Mouse (Mus musculus) MEL (cell line): ENCODE results near the gene Nme3. TPM values are rescaled to one million over a fixed set of nuclear protein-coding genes. Genes with fewer than 3 reads are reported as not detected.

Experiments used
- DNase-seq: peaks from one replicate; pipeline ENCODE4 v3.0.0; 2011; ENCODE audit warnings: low read depth, low spot score
- H3K27ac ChIP-seq: 2 replicates; pipeline ENCODE4 v1.5.1; 2012; ENCODE audit warnings: low read depth, mild to moderate bottlenecking, control low read depth, low read length, moderate library complexity; ENCODE audit not compliant: control insufficient read depth
- H3K27me3 ChIP-seq, 2 experiments: fragments of 150-350 bp in 1 of 2; sonication (generic) in 1 of 2; 2 replicates each; pipeline ENCODE4 v1.6.1; 2012; ENCODE audit warnings: low read length in 2 of 2, mild to moderate bottlenecking in 2 of 2, improper control_type of control experiment in 1 of 2, moderate library complexity in 1 of 2; ENCODE audit not compliant: insufficient read depth in 2 of 2, control insufficient read depth in 1 of 2
- H3K36me3 ChIP-seq, 2 experiments: 2 replicates each; pipeline ENCODE4 v1.6.1; 2012 to 2014; ENCODE audit warnings: low read length in 2 of 2, improper control_type of control experiment in 1 of 2, inconsistent platforms in 1 of 2, mild to moderate bottlenecking in 1 of 2; ENCODE audit not compliant: insufficient read depth in 2 of 2, control insufficient read depth in 1 of 2
- H3K4me1 ChIP-seq, 2 experiments: fragments of 150-350 bp in 1 of 2; sonication (generic) in 1 of 2; 2 replicates each; pipeline ENCODE4 v1.6.1; 2012; ENCODE audit warnings: low read length in 2 of 2, improper control_type of control experiment in 1 of 2, mild to moderate bottlenecking in 1 of 2; ENCODE audit not compliant: insufficient read depth in 2 of 2, control insufficient read depth in 1 of 2
- H3K4me3 ChIP-seq, 2 experiments: fragments of 150-350 bp in 1 of 2; sonication (generic) in 1 of 2; 2 replicates each; pipeline ENCODE4 v1.5.1; 2012; ENCODE audit warnings: low read depth in 2 of 2, low read length in 2 of 2, mild to moderate bottlenecking in 2 of 2, moderate library complexity in 2 of 2, control low read depth in 1 of 2, improper control_type of control experiment in 1 of 2; ENCODE audit not compliant: control insufficient read depth in 1 of 2, insufficient read depth in 1 of 2
- H3K79me2 ChIP-seq: 2 replicates; pipeline ENCODE4 v1.6.1; 2012; ENCODE audit warnings: mild to moderate bottlenecking, low read length, moderate library complexity; ENCODE audit not compliant: control insufficient read depth, poor library complexity, insufficient read depth
- H3K9ac ChIP-seq: 2 replicates; pipeline ENCODE4 v1.6.1; 2012; ENCODE audit warnings: low read depth, mild to moderate bottlenecking, control low read depth, low read length, moderate library complexity; ENCODE audit not compliant: control insufficient read depth, poor library complexity, severe bottlenecking
- H3K9me3 ChIP-seq: fragments of 150-350 bp; sonication (generic); replicated peaks from 2 replicates; pipeline ENCODE4 v1.6.1; 2012; ENCODE audit warnings: mild to moderate bottlenecking, low read length, improper control_type of control experiment, moderate library complexity; ENCODE audit not compliant: insufficient read depth
- BHLHE40 ChIP-seq: IDR thresholded peaks from 2 replicates; pipeline ENCODE4 v1.6.1; 2012; ENCODE audit warnings: low read depth, mild to moderate bottlenecking, inconsistent platforms, low read length, improper control_type of control experiment, borderline replicate concordance
- CHD1 ChIP-seq: IDR thresholded peaks from 2 replicates; pipeline ENCODE4 v1.6.1; 2012; ENCODE audit warnings: low read depth, mild to moderate bottlenecking, inconsistent platforms, low read length, improper control_type of control experiment
- CHD2 ChIP-seq: IDR thresholded peaks from 2 replicates; pipeline ENCODE4 v1.6.1; 2011; ENCODE audit warnings: low read length, improper control_type of control experiment
- CTCF ChIP-seq, 3 experiments: IDR thresholded peaks in 2 of 3; conservative IDR thresholded peaks in 1 of 3; 2 replicates each; pipeline ENCODE4 v1.5.1; 2011 to 2012; ENCODE audit warnings: low read length in 3 of 3, low read depth in 2 of 3, mild to moderate bottlenecking in 2 of 3, improper control_type of control experiment in 1 of 3, inconsistent platforms in 1 of 3, mixed read lengths in 1 of 3, moderate library complexity in 1 of 3; ENCODE audit not compliant: control insufficient read depth in 1 of 3, insufficient read depth in 1 of 3, poor library complexity in 1 of 3, severe bottlenecking in 1 of 3
- E2F4 ChIP-seq: IDR thresholded peaks from 2 replicates; pipeline ENCODE4 v1.6.1; 2011; ENCODE audit warnings: low read depth, low read length, improper control_type of control experiment, borderline replicate concordance
- ELF1 ChIP-seq: IDR thresholded peaks from 2 replicates; pipeline ENCODE4 v1.6.1; 2014; ENCODE audit warnings: low read depth, mild to moderate bottlenecking, inconsistent platforms, low read length, improper control_type of control experiment, moderate library complexity
- GABPA ChIP-seq: IDR thresholded peaks from 2 replicates; pipeline ENCODE4 v1.6.1; 2012; ENCODE audit warnings: low read depth, mild to moderate bottlenecking, inconsistent platforms, low read length, improper control_type of control experiment, moderate library complexity
- GATA1 ChIP-seq: IDR thresholded peaks from 2 replicates; pipeline ENCODE4 v1.6.1; 2011; ENCODE audit warnings: low read depth, low read length, improper control_type of control experiment
- MAFK ChIP-seq: IDR thresholded peaks from 2 replicates; pipeline ENCODE4 v1.6.1; 2011; ENCODE audit warnings: low read depth, mild to moderate bottlenecking, low read length, improper control_type of control experiment, borderline replicate concordance
- MAX ChIP-seq: IDR thresholded peaks from 2 replicates; pipeline ENCODE4 v1.6.1; 2011; ENCODE audit warnings: low read length, improper control_type of control experiment
- MAZ ChIP-seq: IDR thresholded peaks from 2 replicates; pipeline ENCODE4 v1.6.1; 2012; ENCODE audit warnings: low read depth, mild to moderate bottlenecking, inconsistent platforms, low read length, improper control_type of control experiment
- NELFE ChIP-seq: IDR thresholded peaks from 2 replicates; pipeline ENCODE4 v1.6.1; 2011; ENCODE audit warnings: low read depth, low read length, improper control_type of control experiment
- NRF1 ChIP-seq: IDR thresholded peaks from 2 replicates; pipeline ENCODE4 v1.6.1; 2014; ENCODE audit warnings: low read depth, mild to moderate bottlenecking, inconsistent platforms, low read length, improper control_type of control experiment, moderate library complexity; ENCODE audit not compliant: poor library complexity, insufficient read depth, severe bottlenecking
- POLR2AphosphoS5 ChIP-seq: IDR thresholded peaks from 2 replicates; pipeline ENCODE4 v1.6.1; 2012; ENCODE audit warnings: low read depth, borderline replicate concordance, mild to moderate bottlenecking, inconsistent platforms, low read length, moderate library complexity, mixed read lengths
- RAD21 ChIP-seq: IDR thresholded peaks from 2 replicates; pipeline ENCODE4 v1.6.1; 2011; ENCODE audit warnings: mild to moderate bottlenecking, low read depth, low read length, improper control_type of control experiment
- SMC3 ChIP-seq: IDR thresholded peaks from 2 replicates; pipeline ENCODE4 v1.6.1; 2011; ENCODE audit warnings: low read depth, low read length, improper control_type of control experiment
- TCF12 ChIP-seq: IDR thresholded peaks from 2 replicates; pipeline ENCODE4 v1.6.1; 2014; ENCODE audit warnings: low read depth, mild to moderate bottlenecking, inconsistent platforms, low read length, improper control_type of control experiment, moderate library complexity
- USF2 ChIP-seq, 2 experiments: IDR thresholded peaks; 2 replicates each; pipeline ENCODE4 v1.6.1; 2011 to 2012; ENCODE audit warnings: improper control_type of control experiment in 2 of 2, low read length in 2 of 2, borderline replicate concordance in 1 of 2, inconsistent platforms in 1 of 2, low read depth in 1 of 2, mild to moderate bottlenecking in 1 of 2; ENCODE audit not compliant: insufficient read depth in 1 of 2
- ZMIZ1 ChIP-seq: IDR thresholded peaks from 2 replicates; pipeline ENCODE4 v1.6.1; 2012; ENCODE audit warnings: low read depth, mild to moderate bottlenecking, inconsistent platforms, low read length, improper control_type of control experiment, moderate library complexity
- polyA plus RNA-seq, 2 experiments: library from polyadenylated mRNA; stranded (reverse) in 1 of 2; unstranded in 1 of 2; fragments of >175 nt in 1 of 2; fragments of >200 nt in 1 of 2; gene quantifications; 2 replicates each; pipeline versions ENCODE4 v1.2.1 to v1.2.4; 2012; ENCODE audit warnings: low replicate concordance in 2 of 2, low read depth in 1 of 2; ENCODE audit not compliant: insufficient read length in 2 of 2, insufficient read depth in 1 of 2, missing spikeins in 1 of 2
- total RNA-seq: library from RNA; depleted of rRNA; stranded (reverse); fragments of 300-350 nt; gene quantifications from 2 replicates; pipeline ENCODE4 v1.2.3, GENCODE M21; 2012

Nme3 gene
- total and polyA plus RNA-seq, 3 experiments: 22.1 to 24.4 TPM; not detected in 1

- H3K36me3 ChIP-seq: peaks cover 0 to 13% of the 10 kb centered on the region in 2 experiments; a peak in 2 of 4 replicates
- peaks cover 3% of the 10 kb centered on the region; the same call in 1 of the 2 replicates for H3K79me2 ChIP-seq
- H3K4me1 ChIP-seq: peaks cover 0 to 15% of the 10 kb centered on the region in 2 experiments; a peak in 2 of 4 replicates
- peak; percentile 34 for DNase-seq
- no peak overlapping the region for H3K27ac ChIP-seq
- TF ChIP-seq CHD2 (no peak), BHLHE40 (no peak), MAZ (no peak), CTCF (IDR thresholded peaks at IDR 0.05 in 2 of 3, conservative IDR thresholded peaks at IDR 0.05 in 1 of 3; ENCODE audit: control insufficient read depth in 1 of 3, insufficient read depth in 1 of 3, low read depth in 2 of 3, low read length in 3 of 3, poor library complexity in 1 of 3, severe bottlenecking in 1 of 3) (no peak), NELFE (no peak), USF2 (IDR thresholded peaks at IDR 0.05; ENCODE audit: borderline replicate concordance in 1 of 2, insufficient read depth in 1 of 2, low read depth in 1 of 2, low read length in 2 of 2) (no peak), TCF12 (no peak), MAX (no peak), ELF1 (no peak), GABPA (no peak), POLR2AphosphoS5 (no peak), SMC3 (no peak), ZMIZ1 (no peak), GATA1 (no peak), NRF1 (no peak), RAD21 (no peak), MAFK (no peak), CHD1 (no peak)
- no peaks in the 10 kb centered on the region for H3K27me3 ChIP-seq
- H3K4me3 ChIP-seq: peak overlapping the region; percentile 84 to 88
- H3K9me3 ChIP-seq: no peaks in the 10 kb centered on the region
- H3K9ac ChIP-seq: peak overlapping the region; percentile 78
Measured at GRCm38 (mm10) chr17:24851381-24852125, 44.7 kb upstream of the Nme3 start.

GRCm38 (mm10) chr17:24855838-24856464 is 40.3 kb upstream of the Nme3 start:
- no peak overlapping the region for H3K27ac ChIP-seq
- H3K4me3 ChIP-seq: no peak overlapping the region
- no peak overlapping the region for H3K9ac ChIP-seq
- peaks cover 0 to 17% of the 10 kb centered on the region in 2 experiments; a peak in 2 of 4 replicates for H3K36me3 ChIP-seq
- H3K9me3 ChIP-seq: no peaks in the 10 kb centered on the region
- H3K4me1 ChIP-seq: peaks cover 4 to 22% of the 10 kb centered on the region in 2 experiments
- TF ChIP-seq CTCF (IDR thresholded peaks at IDR 0.05 in 2 of 3, conservative IDR thresholded peaks at IDR 0.05 in 1 of 3; ENCODE audit: control insufficient read depth in 1 of 3, insufficient read depth in 1 of 3, low read depth in 2 of 3, low read length in 3 of 3, poor library complexity in 1 of 3, severe bottlenecking in 1 of 3): no peak
- TF ChIP-seq E2F4: no peak
- no peak for TF ChIP-seq ZMIZ1
- H3K27me3 ChIP-seq: no peaks in the 10 kb centered on the region
- no peaks in the 10 kb centered on the region for H3K79me2 ChIP-seq
- no peak for DNase-seq
